Mouse (Mus musculus) lung, embryonic 14.5 days (tissue): ENCODE measurements at regions not wholly inside any gene's neighbourhood (a gene's known extent, or its start where the extent isn't known, plus 50 kb on each side); places are given as distances from the start of the nearest gene placed in this dataset.
A peak's percentile ranks its signal among the peaks of the same experiment; 100 is the strongest.

Experiments
- ATAC-seq: fragments of 200-750 bp; cut with Nextera tagmentation; 2 replicates; pipeline ENCODE4 v1.8.0; 2017; ENCODE audit warnings: mild to moderate bottlenecking, moderate TSS enrichment, moderate library complexity; ENCODE audit not compliant: insufficient read depth
- DNase-seq: peaks from one replicate; pipeline ENCODE4 v3.0.0-alpha.2; 2015
- H3K27ac ChIP-seq: fragments of 300-500 bp; sonication (generic); 2 replicates; pipeline ENCODE4 v1.5.1; 2014; ENCODE audit warnings: low read depth, mild to moderate bottlenecking, moderate library complexity
- H3K27me3 ChIP-seq: fragments of 300-500 bp; sonication (generic); 2 replicates; pipeline ENCODE4 v1.6.1; 2014; ENCODE audit warnings: low read length, control low read depth; ENCODE audit not compliant: insufficient read depth
- H3K36me3 ChIP-seq: fragments of 300-500 bp; sonication (generic); 2 replicates; pipeline ENCODE4 v1.6.1; 2014; ENCODE audit warnings: control low read depth; ENCODE audit not compliant: insufficient read depth
- H3K4me1 ChIP-seq: fragments of 300-500 bp; sonication (generic); 2 replicates; pipeline ENCODE4 v1.6.1; 2014; ENCODE audit warnings: antibody characterized with exemption, control low read depth; ENCODE audit not compliant: insufficient read depth
- H3K4me2 ChIP-seq: fragments of 300-500 bp; sonication (generic); 2 replicates; pipeline ENCODE4 v1.6.1; 2014; ENCODE audit warnings: mild to moderate bottlenecking
- H3K4me3 ChIP-seq: fragments of 300-500 bp; sonication (generic); 2 replicates; pipeline ENCODE4 v1.5.1; 2014; ENCODE audit warnings: low read depth, low read length
- H3K9ac ChIP-seq: fragments of 300-500 bp; sonication (generic); 2 replicates; pipeline ENCODE4 v1.6.1; 2014
- H3K9me3 ChIP-seq: fragments of 300-500 bp; sonication (generic); 2 replicates; pipeline ENCODE4 v1.6.1; 2016; ENCODE audit warnings: low read depth, low read length, control low read depth
- CTCF ChIP-seq: IDR thresholded peaks from 2 replicates; pipeline ENCODE4 v1.5.1; 2016; ENCODE audit warnings: antibody characterized with exemption, low read depth
- WGBS: fragments of 180-500 bp; shearing (Covaris S2); extraction: QIAGEN DNeasy Blood & Tissue Kit; methylation state at CpG from one replicate; pipeline ENCODE4 v1.1.7; 2014; 5-methylcytosine and 5-hydroxymethylcytosine counted together

- H3K27me3 ChIP-seq = no peaks in the 10 kb centered on the region
- H3K4me1 ChIP-seq = 0 out of 2 replicates have a peak, but pooled peaks cover 6% of the 10 kb centered on the region
- no peak for TF ChIP-seq CTCF
- DNase-seq = peak; percentile 53
- H3K9me3 ChIP-seq = no peaks in the 10 kb centered on the region
- ATAC-seq = no peak
- no peak overlapping the region for H3K4me3 ChIP-seq
- H3K4me2 ChIP-seq = no peak overlapping the region
- H3K36me3 ChIP-seq = no peaks in the 10 kb centered on the region
- 47% methylated on average over 5 of the region's 5 CpGs for WGBS
- H3K27ac ChIP-seq = no peak overlapping the region
- no peak overlapping the region for H3K9ac ChIP-seq
Observed at GRCm38 (mm10) chr2:19148812-19149211, 50.3 kb upstream of the Armc3 start.
